Mouse (Mus musculus) gonadal fat pad, adult 2 months (tissue): ENCODE measurements at regions not wholly inside any gene's neighbourhood (a gene's known extent, or its start where the extent isn't known, plus 50 kb on each side); places are given as distances from the start of the nearest gene placed in this dataset.

Experiments
- DNase-seq: peaks from one replicate; pipeline ENCODE4 v3.0.0-alpha.2; 2012; ENCODE audit warnings: low read depth

- DNase-seq: no peak
Measured at GRCm38 (mm10) chr13:112220184-112220583, 68.1 kb upstream of the Ankrd55 start.

- DNase-seq: no peak
Measured at GRCm38 (mm10) chr13:112223616-112224015, 64.6 kb upstream of the Ankrd55 start.

- no peak for DNase-seq
Measured at GRCm38 (mm10) chr13:112227766-112228165, 60.5 kb upstream of the Ankrd55 start.

- no peak for DNase-seq
Measured at GRCm38 (mm10) chr13:112228846-112229245, 59.4 kb upstream of the Ankrd55 start.

GRCm38 (mm10) chr13:112230176-112230575 lies 58.1 kb upstream of the Ankrd55 start:
- no peak for DNase-seq

GRCm38 (mm10) chr13:112234695-112235094 lies 53.6 kb upstream of the Ankrd55 start:
- DNase-seq: no peak

GRCm38 (mm10) chr13:112236956-112237355 lies 51.3 kb upstream of the Ankrd55 start:
- DNase-seq: no peak

GRCm38 (mm10) chr13:112237377-112237776 lies 50.9 kb upstream of the Ankrd55 start:
- DNase-seq: no peak

GRCm38 (mm10) chr13:112237917-112238316 lies 50.3 kb upstream of the Ankrd55 start:
- no peak for DNase-seq
